8 mouse cellular contexts compared by ENCODE assay signal in the genomic region with DNA sequence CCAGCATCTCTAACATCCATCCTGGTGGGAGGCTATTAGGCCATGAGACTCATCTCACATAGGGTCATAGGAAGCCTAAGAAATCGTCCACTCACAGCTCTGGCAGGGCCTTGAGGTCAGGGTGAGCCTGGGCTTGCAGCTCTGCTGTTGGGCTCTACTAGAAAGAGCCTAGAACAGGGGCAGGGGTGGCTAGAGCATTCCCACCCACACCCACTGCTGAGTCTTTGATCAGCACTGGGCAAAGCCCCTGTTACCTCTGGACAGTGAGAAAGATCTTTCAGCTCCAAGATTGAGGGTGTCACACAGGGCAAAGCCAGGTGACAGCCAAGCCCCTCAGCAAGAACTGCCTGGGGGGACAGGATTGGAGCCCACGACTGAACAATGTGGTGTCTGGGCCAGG. TPM values are rescaled to one million over a fixed set of nuclear protein-coding genes. Genes with fewer than 3 reads are reported as not detected.
DNase-seq lines count a peak whose midpoint lies in the region; ATAC-seq and TF ChIP-seq lines count a peak whose summit lies in the region.

No protein-coding gene starts in this region.

- H3K9me3 ChIP-seq in heart, embryonic 12.5 days (replicated peaks), result no peaks in the 10 kb centered on the region
- no peaks in the 10 kb centered on the region for H3K9me3 ChIP-seq in embryonic facial prominence, embryonic 10.5 days
- H3K9me3 ChIP-seq in heart, postnatal 0 days (replicated peaks; ENCODE audit: control insufficient read depth, low read length), result no peaks in the 10 kb centered on the region
- H3K9me3 ChIP-seq in midbrain, embryonic 10.5 days (replicated peaks), result no peaks in the 10 kb centered on the region

- no peak overlapping the region for H3K4me3 ChIP-seq in heart, embryonic 12.5 days
- H3K4me3 ChIP-seq in embryonic facial prominence, embryonic 10.5 days, result no peak overlapping the region
- H3K4me3 ChIP-seq in heart, postnatal 0 days (ENCODE audit: low read depth, low read length), result no peak overlapping the region
- no peak overlapping the region for H3K4me3 ChIP-seq in midbrain, embryonic 10.5 days

- TF ChIP-seq CTCF in heart, postnatal 0 days (IDR thresholded peaks at IDR 0.05; ENCODE audit: low read depth), result no peak

- no peak overlapping the region; the same call in 1 of the 2 replicates for H3K4me2 ChIP-seq in heart, embryonic 12.5 days
- H3K4me2 ChIP-seq in heart, postnatal 0 days (ENCODE audit: low read depth, low read length), result no peak overlapping the region

- no peak for TF ChIP-seq EP300 in heart, postnatal 0 days (IDR thresholded peaks at IDR 0.05; ENCODE audit: low read depth)

- peaks cover 45% of the 10 kb centered on the region for H3K4me1 ChIP-seq in heart, embryonic 12.5 days (replicated peaks)
- peaks cover 68% of the 10 kb centered on the region for H3K4me1 ChIP-seq in embryonic facial prominence, embryonic 10.5 days
- peaks cover 34% of the 10 kb centered on the region for H3K4me1 ChIP-seq in heart, postnatal 0 days (ENCODE audit: control insufficient read depth, insufficient read depth)
- H3K4me1 ChIP-seq in midbrain, embryonic 10.5 days, result peaks cover 47% of the 10 kb centered on the region

- no peak for ATAC-seq in heart, embryonic 12.5 days (ENCODE audit: insufficient number of reproducible peaks, low FRiP score)
- ATAC-seq in heart, postnatal 0 days (ENCODE audit: insufficient read depth, low read depth), result no peak
- no peak for ATAC-seq in megakaryocyte, adult 5-6 weeks (ENCODE audit: poor library complexity, severe bottlenecking)

- H3K27ac ChIP-seq in heart, embryonic 12.5 days (ENCODE audit: poor library complexity, severe bottlenecking), result peak overlapping the region; percentile 88
- H3K27ac ChIP-seq in embryonic facial prominence, embryonic 10.5 days (replicated peaks), result peak overlapping the region; percentile 87
- peak overlapping the region; percentile 91 for H3K27ac ChIP-seq in heart, postnatal 0 days (ENCODE audit: low read depth)
- peak overlapping the region; percentile 88 for H3K27ac ChIP-seq in midbrain, embryonic 10.5 days (replicated peaks)

- DNase-seq in heart, adult 8-10 months (ENCODE audit: low spot score), result no peak
- no peak for DNase-seq in embryonic facial prominence, embryonic 10.5 days (ENCODE audit: low spot score)
- no peak for DNase-seq in heart, postnatal 0 days (ENCODE audit: low spot score)
- no peak for DNase-seq in midbrain, embryonic 10.5 days (ENCODE audit: low spot score)
- no peak for DNase-seq in layer of hippocampus, postnatal 36 days
- no peak for DNase-seq in adrenal gland, postnatal 14 days

- H3K27me3 ChIP-seq in heart, embryonic 12.5 days (replicated peaks), result no peaks in the 10 kb centered on the region
- no peaks in the 10 kb centered on the region for H3K27me3 ChIP-seq in embryonic facial prominence, embryonic 10.5 days (replicated peaks; ENCODE audit: low read depth, poor library complexity, severe bottlenecking)
- no peaks in the 10 kb centered on the region for H3K27me3 ChIP-seq in heart, postnatal 0 days (ENCODE audit: control insufficient read depth, insufficient read depth, low read length)
- H3K27me3 ChIP-seq in midbrain, embryonic 10.5 days (ENCODE audit: low read depth, poor library complexity, severe bottlenecking), result no peaks in the 10 kb centered on the region

- H3K9ac ChIP-seq in heart, embryonic 12.5 days, result peak overlapping the region; percentile 42; the same call in 1 of the 2 replicates
- H3K9ac ChIP-seq in heart, postnatal 0 days (replicated peaks; ENCODE audit: low read depth, low read length), result 0 out of 2 replicates have a peak overlapping the region, but pooled peaks have one; percentile 8

- 55% methylated on average over 2 of the region's 2 CpGs for WGBS in heart, embryonic 12.5 days
- WGBS in embryonic facial prominence, embryonic 10.5 days, result 56% methylated on average over 2 of the region's 2 CpGs
- 51% methylated on average over 2 of the region's 2 CpGs for WGBS in heart, postnatal 0 days
- 55% methylated on average over 2 of the region's 2 CpGs for whole genome bisulfite sequencing in midbrain, embryonic 10.5 days

- H3K36me3 ChIP-seq in heart, embryonic 12.5 days, result no peaks in the 10 kb centered on the region
- H3K36me3 ChIP-seq in embryonic facial prominence, embryonic 10.5 days (replicated peaks), result no peaks in the 10 kb centered on the region
- no peaks in the 10 kb centered on the region for H3K36me3 ChIP-seq in heart, postnatal 0 days (replicated peaks; ENCODE audit: control insufficient read depth, insufficient read depth, low read length)
- H3K36me3 ChIP-seq in midbrain, embryonic 10.5 days, result no peaks in the 10 kb centered on the region

RNA-seq across cellular contexts. Expression of a gene that starts 57.0 kb away (rescaled TPM):
- 3.1 and 3.9 TPM in 2 replicates for polyA plus RNA-seq in heart, embryonic 12.5 days (2016; fragmentation: Nextera tagmentation; extraction: Ambion mirVana)
- total RNA-seq in heart, adult 8-10 months (2022), result 1 to 10 TPM in 3 of 4 experiments, under 1 TPM in 1; 0.60 to 4.4 (median 1.8) TPM
- 4.3 and 5.4 TPM in 2 replicates for polyA plus RNA-seq in embryonic facial prominence, embryonic 10.5 days (2016; fragmentation: Nextera tagmentation; extraction: Ambion mirVana)
- 5.7 TPM in 1 of 2 replicates, not detected in the other for total RNA-seq in heart, postnatal 0 days (2014; rRNA removed; ENCODE audit: low replicate concordance)
- polyA plus RNA-seq in heart, postnatal 0 days (2015; fragmentation: Nextera tagmentation; extraction: Ambion mirVana), result 1.8 and 2.4 TPM in 2 replicates
- polyA plus RNA-seq in midbrain, embryonic 10.5 days (2016; fragmentation: Nextera tagmentation; extraction: Ambion mirVana), result 5.1 and 6.2 TPM in 2 replicates
- total RNA-seq in megakaryocyte, adult 5-6 weeks (2015), result 0.71 TPM in 1 of 2 replicates, not detected in the other
- 0.95 and 1.1 TPM in 2 replicates for total RNA-seq in megakaryocyte, adult 5-6 weeks (2017)
- 10 to 100 TPM; 11.6 to 12.6 TPM for total RNA-seq in layer of hippocampus, postnatal 36 days (2021)
- total RNA-seq in adrenal gland, postnatal 14 days (2021), result 7.3 and 8.3 TPM in 2 replicates

RNA-seq across cellular contexts. Expression of a gene that starts 57.2 kb away (rescaled TPM):
- polyA plus RNA-seq in heart, embryonic 12.5 days (2016; fragmentation: Nextera tagmentation; extraction: Ambion mirVana), result 136 and 144 TPM in 2 replicates
- total RNA-seq in heart, adult 8-10 months (2022), result 10 to 100 TPM; 64.2 to 73.4 (median 68.4) TPM
- 128 and 134 TPM in 2 replicates for polyA plus RNA-seq in embryonic facial prominence, embryonic 10.5 days (2016; fragmentation: Nextera tagmentation; extraction: Ambion mirVana)
- 96.1 and 126 TPM in 2 replicates for total RNA-seq in heart, postnatal 0 days (2014; rRNA removed; ENCODE audit: low replicate concordance)
- polyA plus RNA-seq in heart, postnatal 0 days (2015; fragmentation: Nextera tagmentation; extraction: Ambion mirVana), result 116 and 123 TPM in 2 replicates
- polyA plus RNA-seq in midbrain, embryonic 10.5 days (2016; fragmentation: Nextera tagmentation; extraction: Ambion mirVana), result 137 and 147 TPM in 2 replicates
- total RNA-seq in megakaryocyte, adult 5-6 weeks (2015), result 133 and 141 TPM in 2 replicates
- total RNA-seq in megakaryocyte, adult 5-6 weeks (2017), result 116 and 130 TPM in 2 replicates
- 10 to 100 TPM; 65.6 to 68.8 TPM for total RNA-seq in layer of hippocampus, postnatal 36 days (2021)
- 86.9 and 97.7 TPM in 2 replicates for total RNA-seq in adrenal gland, postnatal 14 days (2021)
